Mouse (Mus musculus) left cerebral cortex, postnatal 4 days (tissue): Measurements from ENCODE around the gene Hook1. TPM values are rescaled to one million over a fixed set of nuclear protein-coding genes. Genes with fewer than 3 reads are reported as not detected.

ENCODE experiments used
- total RNA-seq, 2 experiments: library from RNA; stranded (reverse); gene quantifications; 2 replicates each; pipeline ENCODE4 v1.2.3; 2021

Hook1 gene
- total RNA-seq, 2 experiments from 2014 or later: 75.0 to 80.3 TPM

Other genes starting within 250 kb of the Hook1 start
- gene Cyp2j13, start 110.3 kb downstream of the Hook1 start, total RNA-seq: under 1 TPM; 0.26 to 0.34 TPM
- not detected for gene Cyp2j12, start 173.9 kb downstream of the Hook1 start, total RNA-seq